Mouse (Mus musculus): ENCODE measurements around the gene Tnks1bp1. TPM values are rescaled to one million over a fixed set of nuclear protein-coding genes. Genes with fewer than 3 reads are reported as not detected.

The Tnks1bp1 gene
- total and polyA plus RNA-seq, 2 experiments from 2014 or later = 15.4 to 40.5 TPM

DNA sequence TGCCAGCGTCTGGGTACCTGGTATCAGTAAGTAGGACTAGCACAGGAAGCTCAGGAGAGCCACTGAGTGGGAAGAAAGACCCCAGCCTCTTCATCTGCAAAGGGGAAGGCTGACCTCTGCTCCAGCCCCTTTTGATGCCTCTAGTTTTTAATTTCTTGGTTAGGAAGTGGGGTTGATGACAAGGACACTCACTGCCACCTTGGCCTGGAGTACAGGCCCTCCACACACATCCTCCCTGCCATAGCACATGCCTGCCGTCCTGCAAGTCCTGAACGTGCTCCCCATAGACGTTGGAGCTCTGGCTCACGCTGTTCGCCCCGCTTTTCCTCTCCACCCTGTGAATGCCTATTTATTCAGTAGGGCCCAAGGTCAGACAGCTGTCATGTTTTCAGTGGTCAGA lies 41.2 kb upstream of the Tnks1bp1 start:
- WGBS = 56% methylated on average over 7 of the region's 7 CpGs
- Histone ChIP-seq H3K27me3 (ENCODE audit: control insufficient read depth, insufficient read depth, low read length) (no peaks in the 10 kb centered on the region), H3K27ac (ENCODE audit: low read depth) (no peak overlapping the region), H3K4me2 (ENCODE audit: low read depth, low read length) (no peak overlapping the region), H3K9ac (replicated peaks; ENCODE audit: low read depth, low read length) (no peak overlapping the region), H3K9me3 (replicated peaks; ENCODE audit: control insufficient read depth, low read length) (no peaks in the 10 kb centered on the region), H3K4me3 (ENCODE audit: low read depth, low read length) (no peak overlapping the region), H3K36me3 (replicated peaks; ENCODE audit: control insufficient read depth, insufficient read depth, low read length) (no peaks in the 10 kb centered on the region), H3K4me1 (ENCODE audit: control insufficient read depth, insufficient read depth) (0 out of 2 replicates have a peak, but pooled peaks cover 9% of the 10 kb centered on the region)
- ATAC-seq (ENCODE audit: insufficient read depth, low read depth) = no peak
- DNase-seq (ENCODE audit: low spot score) = no peak
- TF ChIP-seq CTCF (IDR thresholded peaks at IDR 0.05; ENCODE audit: low read depth) = no peak
- no peak for TF ChIP-seq EP300 (IDR thresholded peaks at IDR 0.05; ENCODE audit: low read depth)

DNA sequence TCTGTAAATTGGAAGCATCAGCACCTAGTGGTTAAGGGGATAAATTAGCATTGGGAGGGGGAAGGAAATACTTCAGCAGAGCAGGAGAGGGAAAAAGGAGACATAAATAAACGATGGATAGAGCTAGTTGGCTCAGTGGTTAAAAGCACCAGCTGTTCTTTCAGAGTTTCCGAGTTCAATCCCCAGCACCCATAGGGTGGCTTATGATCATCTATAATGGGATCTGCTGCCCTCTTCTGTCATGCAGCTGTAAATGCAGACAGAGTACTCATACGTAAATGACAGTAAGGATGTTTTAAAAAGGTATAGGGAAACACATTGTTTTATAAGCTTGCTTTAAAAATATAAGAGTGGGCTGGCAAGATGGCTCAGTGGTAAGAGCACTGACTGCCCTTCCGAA lies 40.1 kb upstream of the Tnks1bp1 start:
- Histone ChIP-seq H3K36me3 (replicated peaks; ENCODE audit: control insufficient read depth, insufficient read depth, low read length) (no peaks in the 10 kb centered on the region), H3K27me3 (ENCODE audit: control insufficient read depth, insufficient read depth, low read length) (no peaks in the 10 kb centered on the region), H3K4me2 (ENCODE audit: low read depth, low read length) (no peak overlapping the region), H3K4me3 (ENCODE audit: low read depth, low read length) (no peak overlapping the region), H3K4me1 (ENCODE audit: control insufficient read depth, insufficient read depth) (peaks cover 18% of the 10 kb centered on the region), H3K9me3 (replicated peaks; ENCODE audit: control insufficient read depth, low read length) (no peaks in the 10 kb centered on the region), H3K27ac (ENCODE audit: low read depth) (no peak overlapping the region), H3K9ac (replicated peaks; ENCODE audit: low read depth, low read length) (no peak overlapping the region)
- ATAC-seq (ENCODE audit: insufficient read depth, low read depth) (no peak), DNase-seq (ENCODE audit: low spot score) (no peak)
- peak; percentile 63 for TF ChIP-seq CTCF (IDR thresholded peaks at IDR 0.05; ENCODE audit: low read depth)
- no peak for TF ChIP-seq EP300 (IDR thresholded peaks at IDR 0.05; ENCODE audit: low read depth)
- WGBS = 29% methylated on average over 4 of the region's 4 CpGs

DNA sequence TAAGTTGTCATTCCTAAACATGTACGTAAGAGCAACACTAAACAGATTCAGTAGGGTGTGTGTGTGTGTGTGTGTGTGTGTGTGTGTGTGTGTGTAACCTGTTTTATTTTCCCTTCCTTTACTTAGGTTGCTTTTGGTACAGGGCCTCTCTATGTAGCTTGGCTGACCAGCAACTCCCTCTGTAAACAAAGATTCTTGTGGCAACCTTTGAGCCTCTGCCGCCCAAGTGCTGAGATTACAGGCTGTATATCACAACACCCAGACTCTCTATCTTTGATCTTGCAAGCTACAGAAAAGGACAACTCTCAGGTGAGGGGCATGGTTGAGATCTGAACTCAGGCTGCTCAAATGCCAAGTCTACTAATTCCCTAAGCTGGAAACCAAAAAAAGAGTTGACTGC lies 38.6 kb upstream of the Tnks1bp1 start:
- Histone ChIP-seq H3K36me3 (replicated peaks; ENCODE audit: control insufficient read depth, insufficient read depth, low read length) (no peaks in the 10 kb centered on the region), H3K27me3 (ENCODE audit: control insufficient read depth, insufficient read depth, low read length) (no peaks in the 10 kb centered on the region), H3K27ac (ENCODE audit: low read depth) (no peak overlapping the region), H3K4me3 (ENCODE audit: low read depth, low read length) (no peak overlapping the region), H3K9me3 (replicated peaks; ENCODE audit: control insufficient read depth, low read length) (no peaks in the 10 kb centered on the region), H3K9ac (replicated peaks; ENCODE audit: low read depth, low read length) (no peak overlapping the region), H3K4me1 (ENCODE audit: control insufficient read depth, insufficient read depth) (peaks cover 13% of the 10 kb centered on the region), H3K4me2 (ENCODE audit: low read depth, low read length) (no peak overlapping the region)
- DNase-seq (ENCODE audit: low spot score) (no peak), ATAC-seq (ENCODE audit: insufficient read depth, low read depth) (no peak)
- no peak for TF ChIP-seq EP300 (IDR thresholded peaks at IDR 0.05; ENCODE audit: low read depth)
- TF ChIP-seq CTCF (IDR thresholded peaks at IDR 0.05; ENCODE audit: low read depth) = no peak
- WGBS = 85% methylated on average over 2 of the region's 2 CpGs

DNA sequence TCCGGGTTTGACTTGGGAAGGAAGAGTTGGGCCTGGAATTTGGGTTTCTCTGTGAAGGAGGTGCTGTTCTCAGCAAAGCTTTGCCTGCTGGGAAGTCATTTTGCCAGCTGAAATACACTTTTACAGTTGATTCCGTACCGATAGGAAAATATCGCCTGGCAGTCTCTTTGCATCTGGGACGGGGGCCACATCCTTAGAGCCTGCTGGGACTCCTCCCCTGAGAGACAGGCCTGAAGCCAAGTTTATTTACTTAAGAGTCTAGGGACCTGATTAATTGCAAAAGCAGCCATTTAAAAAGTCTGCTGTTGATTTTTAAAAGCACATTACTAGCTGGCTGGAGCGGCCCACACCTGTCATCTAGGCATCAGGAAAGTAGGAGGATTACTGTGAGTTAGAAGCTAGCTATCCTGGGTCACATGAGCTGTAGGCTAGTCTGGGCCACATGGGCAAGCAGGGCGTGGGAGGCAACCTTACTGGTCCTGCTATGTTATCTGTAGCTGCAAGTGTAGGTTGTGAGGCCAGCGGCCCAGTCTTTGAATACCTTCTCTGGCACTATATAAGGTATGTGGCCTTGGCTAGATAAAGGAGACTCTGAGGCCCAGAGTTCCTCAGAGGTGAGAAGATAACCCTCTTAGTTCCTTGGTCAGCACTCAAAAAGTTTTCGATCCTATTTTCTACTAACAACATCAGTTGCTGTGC lies 35.8 kb upstream of the Tnks1bp1 start:
- no peak for TF ChIP-seq CTCF (IDR thresholded peaks at IDR 0.05; ENCODE audit: low read depth)
- TF ChIP-seq EP300 (IDR thresholded peaks at IDR 0.05; ENCODE audit: low read depth) = no peak
- DNase-seq (ENCODE audit: low spot score) = no peak
- no peaks in the 10 kb centered on the region for H3K9me3 ChIP-seq (replicated peaks; ENCODE audit: control insufficient read depth, low read length)
- no peaks in the 10 kb centered on the region for H3K36me3 ChIP-seq (replicated peaks; ENCODE audit: control insufficient read depth, insufficient read depth, low read length)
- 40% methylated on average over 9 of the region's 9 CpGs for WGBS
- no peak overlapping the region for H3K9ac ChIP-seq (replicated peaks; ENCODE audit: low read depth, low read length)
- H3K4me2 ChIP-seq (ENCODE audit: low read depth, low read length) = no peak overlapping the region
- 0 out of 2 replicates have a peak, but pooled peaks have one; percentile 18 for ATAC-seq (ENCODE audit: insufficient read depth, low read depth)
- H3K4me3 ChIP-seq (ENCODE audit: low read depth, low read length) = no peak overlapping the region
- peak overlapping the region; percentile 31; the same call in 1 of the 2 replicates for H3K27ac ChIP-seq (ENCODE audit: low read depth)
- peaks cover 18% of the 10 kb centered on the region for H3K4me1 ChIP-seq (ENCODE audit: control insufficient read depth, insufficient read depth)
- no peaks in the 10 kb centered on the region for H3K27me3 ChIP-seq (ENCODE audit: control insufficient read depth, insufficient read depth, low read length)

DNA sequence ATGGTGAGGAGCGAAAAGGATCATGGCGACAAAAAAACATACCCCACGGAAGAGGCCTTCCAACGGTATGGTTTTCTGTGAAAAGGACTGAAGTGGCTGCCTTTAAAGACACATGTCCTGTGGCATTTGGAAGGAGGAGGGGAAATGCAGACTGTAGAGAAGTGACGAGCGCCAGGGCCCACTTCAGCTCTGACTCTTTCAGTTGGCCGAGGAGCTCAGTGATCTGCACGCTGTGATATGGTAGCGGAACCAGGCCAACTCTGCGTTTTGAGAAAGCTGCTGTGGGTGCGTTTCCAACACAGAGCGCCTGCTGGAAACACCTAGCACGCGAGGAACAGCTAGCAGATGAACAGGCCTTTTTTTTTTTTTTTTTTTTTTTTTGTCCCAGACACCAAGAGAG lies 35.1 kb upstream of the Tnks1bp1 start:
- H3K27ac ChIP-seq (ENCODE audit: low read depth) = no peak overlapping the region
- H3K36me3 ChIP-seq (replicated peaks; ENCODE audit: control insufficient read depth, insufficient read depth, low read length) = no peaks in the 10 kb centered on the region
- ATAC-seq (ENCODE audit: insufficient read depth, low read depth) (peak; percentile 36; the same call in 1 of the 2 replicates), DNase-seq (ENCODE audit: low spot score) (peak; percentile 27)
- 52% methylated on average over 14 of the region's 14 CpGs for WGBS
- H3K4me2 ChIP-seq (ENCODE audit: low read depth, low read length) = no peak overlapping the region
- H3K4me1 ChIP-seq (ENCODE audit: control insufficient read depth, insufficient read depth) = peaks cover 18% of the 10 kb centered on the region
- H3K27me3 ChIP-seq (ENCODE audit: control insufficient read depth, insufficient read depth, low read length) = no peaks in the 10 kb centered on the region
- H3K9ac ChIP-seq (replicated peaks; ENCODE audit: low read depth, low read length) = no peak overlapping the region
- no peak for TF ChIP-seq EP300 (IDR thresholded peaks at IDR 0.05; ENCODE audit: low read depth)
- TF ChIP-seq CTCF (IDR thresholded peaks at IDR 0.05; ENCODE audit: low read depth) = no peak
- no peaks in the 10 kb centered on the region for H3K9me3 ChIP-seq (replicated peaks; ENCODE audit: control insufficient read depth, low read length)
- H3K4me3 ChIP-seq (ENCODE audit: low read depth, low read length) = no peak overlapping the region
